Mouse (Mus musculus) liver, embryonic 15.5 days (tissue): ENCODE measurements around the gene 4930415L06Rik. TPM values are rescaled to one million over a fixed set of nuclear protein-coding genes. Genes with fewer than 3 reads are reported as not detected.

Experiments used
- ATAC-seq: fragments of 200-750 bp; cut with Nextera tagmentation; 2 replicates; pipeline ENCODE4 v1.8.0; 2017; ENCODE audit warnings: moderate number of reproducible peaks, mild to moderate bottlenecking, moderate library complexity; ENCODE audit not compliant: insufficient read depth
- H3K27ac ChIP-seq: fragments of 300-500 bp; sonication (generic); replicated peaks from 2 replicates; pipeline ENCODE4 v1.5.1; 2015; ENCODE audit warnings: mild to moderate bottlenecking, inconsistent platforms
- H3K27me3 ChIP-seq: fragments of 300-500 bp; sonication (generic); 2 replicates; pipeline ENCODE4 v1.6.1; 2015; ENCODE audit warnings: mild to moderate bottlenecking, inconsistent platforms
- H3K36me3 ChIP-seq: fragments of 300-500 bp; sonication (generic); replicated peaks from 2 replicates; pipeline ENCODE4 v1.6.1; 2015; ENCODE audit warnings: moderate library complexity, mild to moderate bottlenecking, inconsistent platforms
- H3K4me1 ChIP-seq: fragments of 300-500 bp; sonication (generic); replicated peaks from 2 replicates; pipeline ENCODE4 v1.6.1; 2015; ENCODE audit warnings: inconsistent platforms
- H3K4me2 ChIP-seq: fragments of 300-500 bp; sonication (generic); 2 replicates; pipeline ENCODE4 v1.6.1; 2015; ENCODE audit warnings: moderate library complexity, mild to moderate bottlenecking, inconsistent platforms
- H3K4me3 ChIP-seq: fragments of 300-500 bp; sonication (generic); replicated peaks from 2 replicates; pipeline ENCODE4 v1.5.1; 2015; ENCODE audit warnings: mild to moderate bottlenecking, inconsistent platforms
- H3K9ac ChIP-seq: fragments of 300-500 bp; sonication (generic); 2 replicates; pipeline ENCODE4 v1.6.1; 2015; ENCODE audit warnings: moderate library complexity, mild to moderate bottlenecking, inconsistent platforms
- H3K9me3 ChIP-seq: fragments of 300-500 bp; sonication (generic); replicated peaks from 2 replicates; pipeline ENCODE4 v1.6.1; 2016; ENCODE audit warnings: inconsistent platforms
- WGBS: fragments of 180-500 bp; shearing (Covaris S2); methylation state at CpG from one replicate; pipeline ENCODE4 v1.1.7; 2015; ENCODE audit warnings: mixed read lengths; ENCODE audit not compliant: insufficient replicate concordance; 5-methylcytosine and 5-hydroxymethylcytosine counted together
- polyA plus RNA-seq: library from polyadenylated mRNA; unstranded; fragments of >200 nt; fragmentation: Nextera tagmentation; extraction: Ambion mirVana; gene quantifications from 2 replicates; pipeline ENCODE4 v1.2.1, GENCODE M21; 2015

Gene 4930415L06Rik
- polyA plus RNA-seq = not detected in 2 replicates

DNA sequence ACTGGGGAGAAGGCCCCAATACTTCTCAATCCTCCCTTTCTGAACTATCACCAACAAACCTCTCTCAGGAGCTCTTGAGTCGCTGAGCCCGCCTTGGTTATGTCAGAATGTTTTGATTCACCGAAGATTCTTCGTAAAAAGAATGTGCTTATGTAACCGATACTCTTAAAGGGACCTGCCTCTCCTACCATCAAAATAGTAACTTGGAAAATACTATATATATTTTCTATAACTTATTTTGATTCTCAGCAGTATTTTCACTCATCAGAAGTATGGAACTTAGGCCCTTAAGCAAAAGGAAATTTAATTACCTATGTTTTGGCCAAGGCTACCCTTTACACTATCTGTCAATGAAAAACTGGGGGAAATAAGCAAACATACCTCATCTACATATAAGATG is at the start of gene 4930415L06Rik:
Gene 4930415L06Rik (minus strand): TSS at position 101 of the 400 bp plus-strand sequence.
- WGBS = 67% methylated on average over 5 of the region's 5 CpGs
- no peaks in the 10 kb centered on the region for H3K27me3 ChIP-seq
- no peaks in the 10 kb centered on the region for H3K4me1 ChIP-seq
- H3K4me3 ChIP-seq = no peak within 1 kb of the TSS
- H3K27ac ChIP-seq = no peak within 1 kb of the TSS
- no peaks in the 10 kb centered on the region for H3K36me3 ChIP-seq
- H3K9ac ChIP-seq = no peak within 1 kb of the TSS
- no peaks in the 10 kb centered on the region for H3K9me3 ChIP-seq
- ATAC-seq = no peak
- H3K4me2 ChIP-seq = no peak within 1 kb of the TSS

DNA sequence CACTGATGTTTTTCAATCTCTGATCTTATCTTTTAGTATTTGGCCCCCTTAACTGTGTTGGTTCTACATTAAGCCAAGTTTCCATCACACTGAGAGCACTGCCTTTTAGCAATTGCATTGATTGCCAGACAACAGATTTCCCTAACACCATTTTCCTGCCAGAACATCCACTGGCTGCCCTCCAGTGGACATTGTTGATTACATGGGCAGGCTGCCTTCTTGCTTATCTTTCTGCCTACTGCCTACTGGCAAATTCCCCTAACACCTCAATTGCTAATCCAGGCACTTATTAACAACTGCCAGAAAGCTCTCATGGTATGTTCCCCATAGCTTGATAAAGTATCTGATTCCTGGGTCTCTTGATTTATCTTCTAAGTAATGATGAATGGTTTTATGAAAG is 46.0 kb upstream of the 4930415L06Rik start:
- no peak for ATAC-seq

DNA sequence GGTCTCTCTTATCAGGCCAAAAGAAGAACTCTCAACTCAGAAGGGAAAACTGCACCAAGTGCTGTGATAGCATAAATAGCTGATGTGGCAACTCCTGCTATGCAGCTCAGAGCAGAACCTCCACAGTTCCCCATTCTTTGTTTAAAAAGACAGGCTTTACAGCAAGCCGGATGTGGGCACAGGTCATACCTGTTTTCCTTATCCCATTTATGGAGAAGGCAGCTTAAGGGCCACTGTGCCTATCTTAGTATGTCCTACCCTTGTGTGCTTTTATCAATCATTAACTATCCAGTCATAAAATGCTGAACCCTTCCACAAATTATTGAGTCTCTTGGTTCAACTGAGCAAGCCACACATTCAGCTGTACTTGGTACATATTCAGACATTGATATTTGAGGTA is 27.8 kb downstream of the 4930415L06Rik start:
- Histone ChIP-seq H3K36me3 (no peaks in the 10 kb centered on the region), H3K27ac (no peak overlapping the region), H3K4me1 (no peaks in the 10 kb centered on the region), H3K4me2 (no peak overlapping the region), H3K9me3 (no peaks in the 10 kb centered on the region), H3K27me3 (no peaks in the 10 kb centered on the region), H3K4me3 (no peak overlapping the region), H3K9ac (no peak overlapping the region)
- ATAC-seq = no peak
- WGBS = 54% methylated on average over 1 of the region's 1 CpGs

More for the DNA sequence above, 46.0 kb upstream of the 4930415L06Rik start:
- H3K36me3 ChIP-seq = no peaks in the 10 kb centered on the region
- H3K9ac ChIP-seq = no peak overlapping the region
- no peak overlapping the region for H3K4me3 ChIP-seq
- no peak overlapping the region for H3K27ac ChIP-seq
- no peak overlapping the region for H3K4me2 ChIP-seq
- no peaks in the 10 kb centered on the region for H3K4me1 ChIP-seq
- no peaks in the 10 kb centered on the region for H3K27me3 ChIP-seq
- no peaks in the 10 kb centered on the region for H3K9me3 ChIP-seq

Other genes starting within 250 kb of the 4930415L06Rik start
- not detected in 2 replicates for gene 4932429P05Rik, start 180.6 kb downstream of the 4930415L06Rik start, polyA plus RNA-seq